In the genomic region with DNA sequence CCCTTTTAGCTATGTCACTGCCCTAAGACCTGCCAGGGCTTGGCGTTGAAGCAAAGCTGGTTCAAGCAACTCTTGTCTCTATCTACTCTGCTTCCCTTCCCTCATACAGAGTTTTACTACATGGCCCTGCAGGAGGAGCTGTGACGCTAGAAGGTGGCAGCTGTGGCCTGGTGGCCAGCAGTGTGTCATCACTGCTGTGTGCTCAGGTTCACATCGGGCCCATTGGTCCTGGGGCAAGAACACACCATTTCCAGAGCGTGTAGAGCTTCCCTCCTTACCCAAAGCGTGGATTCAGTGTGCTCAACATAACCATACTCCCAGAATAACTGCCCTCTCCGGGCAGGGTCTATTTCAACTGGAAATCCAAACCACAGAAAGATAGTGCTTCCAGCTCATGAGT, we compare ENCODE assay signal across 25 mouse cellular contexts.
"Had no signal": no experiment of that assay in that cellular context is flagged by ENCODE, and none has a peak within 500 bp of the region (broad histone marks: within the 10 kb centered on the region; RNA-seq: fewer than 3 reads in every experiment).

No protein-coding gene starts in this region.

- H3K27ac ChIP-seq: heart, adult 2 months; heart, embryonic 13.5 days; heart, embryonic 15.5 days; hindbrain, embryonic 13.5 days; hindbrain, embryonic 15.5 days; hindbrain, postnatal 0 days; kidney, embryonic 15.5 days; kidney, postnatal 0 days; limb, embryonic 13.5 days; limb, embryonic 15.5 days; liver, embryonic 13.5 days had no signal

- H3K9me3 ChIP-seq: heart, embryonic 13.5 days; heart, embryonic 15.5 days; hindbrain, embryonic 13.5 days; hindbrain, embryonic 15.5 days; kidney, embryonic 15.5 days; limb, embryonic 13.5 days; limb, embryonic 15.5 days; liver, embryonic 13.5 days had no signal

- DNase-seq: gastrocnemius, postnatal 14 days; gastrocnemius, postnatal 36 days; heart, adult 2 months; heart, postnatal 14 days; heart, postnatal 36 days; kidney, adult 11 months; kidney, adult 2 months; kidney, adult 9 months; kidney, postnatal 14 days; kidney, postnatal 36 days; layer of hippocampus, adult 9-11 months; layer of hippocampus, postnatal 36 days; left cerebral cortex, postnatal 4 days; liver, embryonic 13.5 days had no signal

- H3K4me3 ChIP-seq: heart, adult 2 months; heart, embryonic 13.5 days; heart, embryonic 15.5 days; hindbrain, embryonic 13.5 days; hindbrain, embryonic 15.5 days; kidney, embryonic 15.5 days; limb, embryonic 13.5 days; limb, embryonic 15.5 days; liver, embryonic 13.5 days had no signal

- H3K4me1 ChIP-seq: heart, embryonic 13.5 days; heart, embryonic 15.5 days; hindbrain, embryonic 15.5 days; kidney, embryonic 15.5 days; limb, embryonic 13.5 days; limb, embryonic 15.5 days; liver, embryonic 13.5 days had no signal

- H3K27me3 ChIP-seq: heart, embryonic 13.5 days; heart, embryonic 15.5 days; hindbrain, embryonic 13.5 days; hindbrain, embryonic 15.5 days; kidney, embryonic 15.5 days; limb, embryonic 13.5 days; limb, embryonic 15.5 days; liver, embryonic 13.5 days had no signal

- H3K9ac ChIP-seq: heart, embryonic 13.5 days; heart, embryonic 15.5 days; hindbrain, embryonic 13.5 days; hindbrain, embryonic 15.5 days; kidney, embryonic 15.5 days; limb, embryonic 13.5 days; limb, embryonic 15.5 days; liver, embryonic 13.5 days had no signal

- ATAC-seq: hindbrain, postnatal 0 days; intestine, embryonic 16.5 days had no signal

- H3K4me2 ChIP-seq: heart, embryonic 11.5 days; heart, embryonic 13.5 days; heart, embryonic 15.5 days; hindbrain, embryonic 13.5 days; hindbrain, embryonic 15.5 days; kidney, embryonic 15.5 days; limb, embryonic 13.5 days; limb, embryonic 15.5 days; liver, embryonic 13.5 days had no signal
